Mouse (Mus musculus) brown adipose tissue, adult 24 weeks (tissue): ENCODE measurements around the gene Trim62. TPM values are rescaled to one million over a fixed set of nuclear protein-coding genes. Genes with fewer than 3 reads are reported as not detected.

ENCODE experiments used
- H3K27ac ChIP-seq: fragments of 200-500 bp; replicated peaks from 2 replicates; pipeline ENCODE4 v1.5.1; 2012; ENCODE audit warnings: low read depth, mild to moderate bottlenecking, low read length
- H3K4me1 ChIP-seq: fragments of 200-500 bp; 2 replicates; pipeline ENCODE4 v1.6.1; 2012; ENCODE audit warnings: low read length, mixed read lengths; ENCODE audit not compliant: control insufficient read depth, insufficient read depth, insufficient read length
- H3K4me3 ChIP-seq: fragments of 200-500 bp; 2 replicates; pipeline ENCODE4 v1.5.1; 2012; ENCODE audit warnings: low read depth, mild to moderate bottlenecking, low read length, moderate library complexity; ENCODE audit not compliant: insufficient read depth
- polyA plus RNA-seq: library from polyadenylated mRNA; stranded (reverse); fragments of >200 nt; gene quantifications from 2 replicates; pipeline ENCODE4 v1.2.4, GENCODE M21; 2012; ENCODE audit not compliant: missing spikeins, insufficient read depth, insufficient read length

The Trim62 gene
- polyA plus RNA-seq, 1 experiment: 0.40 TPM

DNA sequence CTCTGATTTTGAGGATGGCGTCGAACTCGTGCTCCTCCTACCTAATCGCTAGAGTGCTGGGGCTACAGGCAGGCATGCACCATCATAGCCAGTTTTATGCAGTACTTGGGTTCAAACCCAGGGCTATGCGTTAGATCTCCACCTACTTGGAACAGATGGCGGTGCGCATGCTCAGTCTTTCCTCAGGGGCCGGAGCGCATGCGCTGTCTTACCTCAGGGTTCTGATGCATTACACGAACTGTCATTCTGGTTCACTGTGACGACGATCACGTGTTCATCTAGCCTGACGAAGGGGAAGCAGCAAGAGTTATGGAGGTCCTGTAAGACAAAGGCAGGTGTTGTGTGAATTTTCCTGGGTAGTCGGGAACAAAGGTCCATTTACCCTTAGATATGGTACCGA, 9.3 kb upstream of the Trim62 start:
- no peak overlapping the region for H3K4me3 ChIP-seq
- H3K4me1 ChIP-seq: no peaks in the 10 kb centered on the region
- H3K27ac ChIP-seq: no peak overlapping the region

DNA sequence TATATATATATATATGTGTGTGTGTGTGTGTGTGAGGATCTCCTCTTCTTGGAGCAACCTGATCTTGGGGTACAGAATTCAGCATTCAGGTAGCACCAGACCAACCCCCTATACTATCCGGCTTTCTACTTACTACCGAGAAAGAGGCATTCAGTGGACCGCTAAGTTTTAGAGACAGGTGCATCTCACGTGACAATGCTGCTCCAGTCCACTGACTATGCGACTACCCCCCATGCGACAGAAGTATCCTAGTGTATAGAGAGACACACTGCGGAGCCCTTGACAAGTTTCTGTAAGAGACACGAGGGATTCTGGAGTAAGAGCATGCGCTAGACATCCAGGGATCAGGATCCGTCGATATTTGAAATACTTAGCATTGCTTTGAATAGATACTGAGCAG, 7.9 kb upstream of the Trim62 start:
- H3K4me1 ChIP-seq: no peaks in the 10 kb centered on the region
- H3K27ac ChIP-seq: no peak overlapping the region
- H3K4me3 ChIP-seq: no peak overlapping the region

DNA sequence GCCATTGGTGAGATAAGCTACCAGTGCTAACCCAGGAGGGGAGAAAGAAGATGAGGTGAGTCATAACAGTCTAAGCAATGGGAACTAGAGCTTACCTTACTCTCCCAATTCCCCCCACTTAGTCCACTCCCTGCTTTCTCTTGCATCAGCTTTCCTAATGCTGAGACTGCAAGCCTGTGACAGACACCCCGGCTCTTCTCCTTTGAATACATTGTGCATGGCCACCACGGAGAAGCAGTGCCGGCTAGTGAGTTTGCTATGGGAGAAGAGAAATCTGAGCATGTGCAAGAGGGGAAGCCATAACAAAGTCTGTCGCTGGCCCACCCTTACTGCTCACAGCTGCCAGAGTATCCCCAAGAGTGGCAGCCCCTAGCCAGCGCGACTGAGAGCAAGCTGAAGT, 5.9 kb upstream of the Trim62 start:
- Histone ChIP-seq H3K4me3 (no peak overlapping the region), H3K27ac (no peak overlapping the region), H3K4me1 (no peaks in the 10 kb centered on the region)

DNA sequence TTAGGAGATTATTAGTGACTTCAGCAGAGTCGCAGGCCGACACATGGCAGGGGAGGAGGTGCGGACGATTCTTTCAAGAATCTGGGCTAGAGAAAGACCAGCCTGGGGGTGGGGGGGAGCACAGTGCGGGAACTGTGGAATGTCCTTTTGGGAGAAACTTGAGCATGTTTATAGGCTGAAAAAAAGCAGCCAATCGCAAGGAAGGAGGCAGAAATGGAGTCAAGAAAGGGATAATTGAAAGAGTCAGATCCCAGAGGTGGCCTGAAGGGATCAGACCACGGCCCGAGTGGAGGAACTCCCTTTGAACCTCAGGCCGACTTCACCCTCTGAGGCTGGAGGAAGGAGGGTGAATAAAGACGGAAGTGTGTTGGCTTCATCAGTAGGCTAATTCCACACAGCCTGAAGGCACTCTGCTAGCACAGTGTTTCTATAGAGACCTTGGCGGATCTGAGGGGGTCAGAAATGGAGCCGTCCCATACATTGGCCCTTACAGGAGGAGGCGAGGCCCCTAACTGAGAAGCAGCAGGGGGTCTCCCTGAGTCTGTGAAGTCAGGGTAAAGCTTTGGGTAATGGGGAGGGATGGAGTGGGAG, 4.4 kb upstream of the Trim62 start:
- H3K4me1 ChIP-seq: no peaks in the 10 kb centered on the region
- H3K27ac ChIP-seq: no peak overlapping the region
- H3K4me3 ChIP-seq: no peak overlapping the region

DNA sequence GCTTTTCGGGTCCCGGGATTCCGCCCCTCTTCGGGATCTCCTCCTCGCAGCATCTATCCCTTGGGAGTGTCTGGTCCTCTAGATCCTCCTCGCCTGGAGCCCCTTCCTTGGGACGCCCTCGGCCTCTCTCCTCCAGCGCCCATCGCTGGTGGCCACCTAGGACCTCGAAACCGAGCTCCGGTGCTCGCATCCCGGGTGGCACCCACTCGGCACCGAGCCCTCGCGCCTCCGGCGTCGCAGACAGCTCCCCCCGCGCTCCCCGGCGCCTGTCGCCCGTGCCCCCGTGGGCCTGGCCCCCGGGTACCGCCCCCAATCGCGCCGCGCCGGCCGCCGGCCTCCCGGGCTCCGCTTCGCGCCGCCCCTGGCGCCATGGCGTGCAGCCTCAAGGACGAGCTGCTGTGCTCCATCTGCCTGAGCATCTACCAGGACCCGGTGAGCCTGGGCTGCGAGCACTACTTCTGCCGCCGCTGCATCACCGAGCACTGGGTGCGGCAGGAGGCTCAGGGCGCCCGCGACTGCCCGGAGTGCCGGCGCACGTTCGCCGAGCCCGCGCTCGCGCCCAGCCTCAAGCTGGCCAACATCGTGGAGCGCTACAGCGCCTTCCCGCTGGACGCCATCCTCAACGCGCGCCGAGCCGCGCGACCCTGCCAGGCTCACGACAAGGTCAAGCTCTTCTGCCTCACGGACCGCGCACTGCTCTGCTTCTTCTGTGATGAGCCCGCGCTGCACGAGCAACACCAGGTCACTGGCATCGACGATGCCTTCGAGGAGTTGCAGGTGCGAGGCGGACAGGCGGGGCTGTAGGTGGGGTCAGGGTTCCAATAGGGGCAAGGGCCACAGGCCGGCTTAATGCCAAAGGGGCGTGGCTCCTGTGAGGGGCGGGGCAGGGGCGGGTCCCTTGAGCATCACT, 676 bp downstream of the Trim62 start:
- Histone ChIP-seq H3K4me3 (peak overlapping the region; percentile 67), H3K4me1 (peaks cover 3% of the 10 kb centered on the region; the same call in 1 of the 2 replicates), H3K27ac (no peak overlapping the region)

DNA sequence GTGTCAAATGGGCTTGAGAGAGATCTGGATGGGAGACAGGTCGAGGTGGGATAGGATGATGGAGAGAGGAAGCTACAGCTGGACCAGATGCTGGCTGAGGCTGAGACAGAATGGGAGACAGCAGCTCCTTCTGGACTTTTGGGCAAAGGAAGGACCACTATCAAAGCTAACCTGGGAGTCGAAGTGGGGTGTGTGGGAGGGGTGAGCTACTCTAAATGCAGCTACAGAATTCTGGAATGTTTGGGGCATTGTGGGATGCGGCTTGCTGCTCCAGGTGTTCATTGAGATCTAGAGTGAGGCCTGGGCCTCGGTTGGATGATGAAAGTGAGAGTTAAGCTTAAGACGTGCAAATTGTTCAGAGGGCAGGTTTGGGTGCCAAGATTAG, 1.3 kb downstream of the Trim62 start:
- peaks cover 4% of the 10 kb centered on the region; the same call in 1 of the 2 replicates for H3K4me1 ChIP-seq
- H3K4me3 ChIP-seq: peak overlapping the region; percentile 67
- H3K27ac ChIP-seq: no peak overlapping the region

DNA sequence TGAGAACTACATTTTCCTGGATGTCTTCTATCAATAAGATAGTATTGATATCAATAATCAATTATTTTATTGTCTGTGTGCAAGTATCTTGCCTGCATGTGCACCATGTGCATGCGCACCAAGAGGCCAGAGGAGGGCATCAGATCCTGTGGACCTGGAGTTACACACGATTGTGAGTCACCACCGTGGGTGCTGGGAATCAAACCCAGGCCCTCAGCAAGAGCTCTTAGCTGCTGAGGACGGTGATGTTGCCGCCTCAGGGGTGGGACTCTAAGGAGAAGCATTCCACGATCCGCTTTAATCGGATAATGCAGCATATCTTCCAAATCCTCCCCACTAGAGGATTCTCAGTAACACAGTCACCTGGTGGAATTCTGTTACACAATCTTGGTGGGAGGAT, 2.2 kb downstream of the Trim62 start:
- H3K4me1 ChIP-seq: peaks cover 8% of the 10 kb centered on the region
- H3K4me3 ChIP-seq: no peak overlapping the region
- no peak overlapping the region for H3K27ac ChIP-seq

DNA sequence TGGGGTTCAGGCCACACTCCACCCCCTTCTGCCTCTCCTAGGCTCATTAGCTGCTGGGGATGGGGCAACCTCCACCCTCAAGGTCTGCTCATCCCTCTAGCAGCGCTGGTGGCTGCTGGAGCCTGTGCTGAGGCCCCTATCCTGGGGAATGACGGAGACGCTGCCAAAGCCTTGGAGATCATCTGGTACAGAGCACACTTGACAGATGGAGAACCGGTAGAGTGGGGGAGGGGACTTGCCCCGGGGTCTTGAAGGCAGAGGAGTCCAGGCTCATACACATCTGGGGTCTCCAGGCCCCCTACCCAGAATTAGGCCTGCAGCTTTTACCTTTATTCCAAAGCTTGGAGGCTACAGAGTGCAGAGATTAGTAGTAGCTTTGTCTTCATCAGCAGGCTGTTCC, 3.2 kb downstream of the Trim62 start:
- Histone ChIP-seq H3K27ac (no peak overlapping the region), H3K4me3 (no peak overlapping the region), H3K4me1 (peaks cover 15% of the 10 kb centered on the region)

DNA sequence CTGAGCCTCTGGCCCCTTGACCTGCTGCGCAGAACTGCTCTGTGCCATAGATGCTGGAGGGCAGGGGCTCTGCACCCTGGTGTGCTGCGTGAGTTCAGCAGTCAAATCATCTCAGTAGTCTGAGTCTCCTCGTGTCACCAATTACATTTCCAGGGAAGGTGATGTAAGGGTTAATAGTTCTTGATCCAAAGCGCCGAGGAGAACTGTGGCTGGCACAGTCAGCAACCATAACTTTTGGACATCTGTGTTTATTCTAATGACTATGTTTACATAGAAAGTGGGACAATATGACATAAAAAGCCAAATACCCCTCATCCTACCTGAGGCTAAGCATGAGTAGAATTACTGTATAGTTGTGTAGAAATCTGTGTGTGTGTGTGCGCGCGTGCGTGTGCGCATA, 3.6 kb downstream of the Trim62 start:
- H3K4me1 ChIP-seq: peaks cover 15% of the 10 kb centered on the region
- no peak overlapping the region for H3K4me3 ChIP-seq

DNA sequence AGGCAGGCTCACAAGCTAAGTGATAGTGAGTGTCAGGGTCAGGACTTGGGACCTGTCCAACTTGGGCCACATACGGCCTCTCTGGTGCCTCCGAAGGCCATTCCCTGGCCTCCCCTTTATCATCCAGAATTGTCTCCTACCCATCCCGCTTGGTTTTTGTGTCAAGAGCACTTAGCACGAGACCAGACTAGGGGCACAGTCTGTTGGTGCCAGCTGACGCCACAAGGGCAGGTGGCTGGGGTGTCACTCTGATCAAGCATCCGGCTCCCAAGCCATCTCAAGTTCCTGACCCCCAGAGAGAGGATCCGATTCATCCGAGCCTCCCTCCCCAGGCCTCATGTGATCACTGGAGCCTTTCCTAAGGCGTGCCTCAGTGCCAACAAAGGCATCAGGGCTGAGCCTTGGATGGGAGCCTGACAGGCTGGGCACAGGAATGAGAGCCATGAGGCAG, 4.3 kb downstream of the Trim62 start:
- no peak overlapping the region for H3K27ac ChIP-seq
- no peak overlapping the region for H3K4me3 ChIP-seq
- peaks cover 15% of the 10 kb centered on the region for H3K4me1 ChIP-seq

More for the DNA sequence above, 3.6 kb downstream of the Trim62 start:
- H3K27ac ChIP-seq: no peak overlapping the region

DNA sequence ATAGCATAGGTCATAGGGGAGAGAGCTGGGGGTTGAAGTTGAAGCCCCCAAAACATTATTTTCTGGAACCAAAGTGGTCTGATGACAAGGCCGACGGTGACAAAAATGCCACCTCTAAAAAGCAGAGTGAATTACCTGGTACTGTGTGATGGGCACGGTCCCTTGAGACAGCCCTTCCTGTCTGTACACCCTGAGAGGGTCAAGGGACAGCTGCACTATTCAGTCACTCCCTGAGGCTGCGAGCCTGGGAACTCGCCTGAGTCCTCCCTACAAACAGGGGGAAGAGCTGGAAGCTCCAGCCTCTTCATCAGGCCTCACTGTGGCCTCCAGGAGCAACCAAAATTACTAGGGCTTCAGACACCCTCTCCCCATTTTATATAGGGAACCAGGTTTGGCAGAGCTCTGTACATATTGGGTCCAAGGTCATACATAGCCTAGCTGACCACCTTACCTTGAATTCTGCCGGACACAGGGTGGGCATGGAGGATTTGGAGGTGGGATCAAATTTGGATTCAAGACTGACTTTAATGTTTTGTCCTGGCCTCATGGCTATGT, 5.1 kb downstream of the Trim62 start:
- Histone ChIP-seq H3K27ac (no peak overlapping the region), H3K4me1 (peaks cover 15% of the 10 kb centered on the region), H3K4me3 (no peak overlapping the region)

DNA sequence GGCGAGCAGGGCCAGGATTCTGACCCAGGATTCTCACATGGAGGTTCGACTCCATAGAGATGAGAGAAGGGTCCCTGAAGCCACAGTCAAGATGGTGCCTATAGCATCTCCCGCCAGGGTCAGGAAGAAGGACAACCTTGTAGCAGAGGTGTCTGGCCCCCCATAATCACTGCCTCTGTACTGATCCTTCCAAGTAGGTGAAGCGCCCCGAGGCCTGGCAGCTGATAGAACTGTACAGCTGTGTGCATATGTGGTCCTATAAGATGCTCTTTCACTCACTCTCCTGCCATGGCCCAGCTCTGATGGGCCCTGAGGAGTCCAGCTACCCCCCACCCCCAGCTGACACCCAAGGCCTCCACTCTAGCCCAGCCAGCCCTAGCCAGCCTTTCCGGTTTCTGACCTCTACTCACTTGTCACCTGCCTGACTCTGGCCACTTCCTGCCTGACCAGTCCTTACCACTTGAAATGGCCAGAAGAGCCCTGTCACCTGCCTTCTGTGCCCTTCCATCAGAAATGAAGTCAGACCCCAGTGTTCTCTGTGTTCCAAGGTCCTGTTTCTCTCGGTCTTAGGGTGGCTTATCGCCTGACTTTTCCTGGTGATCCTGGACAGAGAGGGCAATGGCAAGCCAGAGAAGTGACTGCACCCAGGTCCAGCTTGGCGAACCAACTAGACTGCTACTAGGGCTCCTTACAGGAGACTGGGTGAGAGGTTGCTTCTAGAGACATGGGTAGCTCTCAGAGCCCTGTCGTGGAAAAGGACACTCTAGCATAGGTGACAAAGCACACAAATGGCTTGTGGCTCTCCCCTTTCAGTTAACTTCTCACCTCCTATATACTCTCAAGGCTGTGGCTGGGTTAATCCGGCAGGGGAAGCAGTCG, 6.6 kb downstream of the Trim62 start:
- Histone ChIP-seq H3K27ac (no peak overlapping the region), H3K4me1 (peaks cover 12% of the 10 kb centered on the region), H3K4me3 (no peak overlapping the region)

DNA sequence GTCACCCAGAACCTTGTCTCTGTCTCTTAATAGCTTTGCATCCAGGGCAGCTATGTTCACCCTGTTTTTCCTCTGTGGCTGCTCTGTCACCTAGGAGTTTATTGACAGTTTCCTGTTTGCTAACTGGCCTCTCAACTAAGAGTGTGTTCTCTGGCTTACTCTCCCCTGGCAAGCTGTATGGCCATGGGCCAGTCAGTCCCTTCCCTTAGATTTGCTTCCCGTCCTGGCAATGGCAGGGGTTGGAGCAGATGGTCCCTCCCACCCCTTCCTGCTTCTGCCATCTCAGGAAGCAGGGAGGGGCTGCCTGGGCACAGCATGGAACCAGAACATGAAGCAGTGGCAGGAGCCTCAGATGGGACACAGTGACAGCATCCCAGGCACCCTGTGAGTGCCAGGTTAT, 7.8 kb downstream of the Trim62 start:
- H3K4me1 ChIP-seq: peaks cover 12% of the 10 kb centered on the region
- H3K4me3 ChIP-seq: no peak overlapping the region
- H3K27ac ChIP-seq: no peak overlapping the region; the same call in 1 of the 2 replicates

DNA sequence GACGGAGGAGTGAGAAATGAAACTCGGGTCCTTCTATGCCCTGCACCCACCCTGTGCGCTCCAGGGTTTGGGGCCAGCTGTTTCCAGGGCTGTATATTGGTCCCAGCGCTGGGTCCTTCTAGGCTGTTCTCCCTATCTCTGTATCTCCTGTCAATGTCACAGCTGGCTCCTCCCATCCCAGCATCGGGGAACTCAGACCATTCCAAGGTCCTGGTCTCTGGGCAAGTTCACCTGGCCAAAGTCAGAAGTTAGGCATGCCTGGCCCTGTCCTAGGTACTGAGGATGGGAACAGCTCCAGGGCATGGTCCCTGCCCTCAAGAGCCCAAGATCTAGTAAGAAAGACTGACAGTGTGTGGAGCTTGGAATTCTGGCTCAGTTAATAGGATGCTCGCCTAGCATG, 8.4 kb downstream of the Trim62 start:
- Histone ChIP-seq H3K4me1 (peaks cover 12% of the 10 kb centered on the region), H3K27ac (no peak overlapping the region)

DNA sequence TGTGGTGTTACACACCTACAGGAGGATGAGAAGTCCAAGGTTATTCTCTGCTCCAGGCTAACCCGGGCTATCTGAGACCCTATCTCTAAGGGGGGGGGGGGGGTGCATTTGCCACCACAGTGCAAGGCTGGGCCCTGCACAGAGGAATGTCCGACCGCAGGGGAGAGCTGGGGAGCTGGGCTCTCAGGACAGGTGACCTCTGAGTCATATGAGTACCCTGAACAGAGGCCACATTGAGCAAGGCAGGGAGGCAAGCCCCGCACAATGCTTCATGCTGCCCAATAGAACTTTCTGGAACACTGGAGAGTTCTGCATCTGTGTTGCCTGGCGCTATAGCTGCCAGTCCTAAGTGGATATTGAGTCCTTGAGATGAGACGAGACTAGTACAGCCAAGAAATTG, 8.8 kb downstream of the Trim62 start:
- H3K27ac ChIP-seq: no peak overlapping the region
- H3K4me1 ChIP-seq: peaks cover 12% of the 10 kb centered on the region
- H3K4me3 ChIP-seq: no peak overlapping the region

More for the DNA sequence above, 8.4 kb downstream of the Trim62 start:
- no peak overlapping the region for H3K4me3 ChIP-seq
